Mouse (Mus musculus): Measurements from ENCODE around the gene Per1. TPM values are rescaled to one million over a fixed set of nuclear protein-coding genes. Genes with fewer than 3 reads are reported as not detected.
A peak's percentile ranks its signal among the peaks of the same experiment; 100 is the strongest.

Gene Per1
- 10 to 100 TPM; 68.2 to 76.8 TPM for total RNA-seq (2021)
- long read RNA-seq, experiment 1, full-length matches to known transcripts: 1 of 15 reads
- long read RNA-seq, experiment 1, partial matches to known transcripts: 10 of 15 reads
- long read RNA-seq, experiment 1, other reads (novel, unspliced or antisense): 4 of 15 reads
- long read RNA-seq, experiment 2, partial matches to known transcripts: 14 of 15 reads
- long read RNA-seq, experiment 2, other reads (novel, unspliced or antisense): 0 of 15 reads

DNA sequence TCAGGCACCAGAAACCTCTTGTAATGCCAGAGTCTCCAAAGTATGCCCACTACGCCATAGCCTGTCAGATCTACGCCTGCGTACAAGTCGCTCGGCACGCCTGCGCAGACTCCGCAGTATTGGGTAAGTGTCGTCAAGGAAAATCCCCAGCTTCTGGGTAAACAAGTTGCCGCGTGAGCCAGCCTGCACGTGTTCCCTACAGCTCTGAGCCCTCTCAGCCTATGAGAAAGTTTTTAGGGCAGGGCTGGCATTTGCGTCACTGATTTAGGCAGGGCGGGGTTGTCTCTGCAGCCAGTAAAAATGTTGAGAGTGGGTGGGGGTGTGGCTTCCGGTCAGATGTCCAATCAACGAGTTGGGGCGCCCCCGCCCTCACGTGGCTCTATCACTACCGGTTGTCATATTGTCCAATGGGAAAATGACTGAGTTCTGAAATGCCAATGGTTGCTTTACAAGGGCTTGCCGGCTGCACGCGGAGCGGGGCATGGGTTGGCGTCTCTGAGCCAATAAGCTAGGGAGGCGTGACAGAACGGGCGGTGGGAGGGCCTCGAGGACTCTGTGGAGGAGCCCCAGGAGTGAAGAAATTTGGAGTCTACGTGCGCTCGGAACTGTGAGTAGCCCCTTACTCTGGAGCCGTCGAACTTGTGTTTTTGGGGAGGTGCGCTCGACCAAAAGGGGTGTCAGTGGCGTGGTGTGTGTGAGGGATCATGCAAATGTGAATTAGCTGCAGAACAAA, at the start of gene Per1:
TSS of gene Per1 (plus strand) at position 521 of the 733 bp plus-strand sequence.
- intact Hi-C loops (cut with DNase I): no loop called here
- TF ChIP-seq CTCF (IDR thresholded peaks at IDR 0.05): no peak
- peak within 1 kb of the TSS; percentile 74 for H3K4me3 ChIP-seq

DNA sequence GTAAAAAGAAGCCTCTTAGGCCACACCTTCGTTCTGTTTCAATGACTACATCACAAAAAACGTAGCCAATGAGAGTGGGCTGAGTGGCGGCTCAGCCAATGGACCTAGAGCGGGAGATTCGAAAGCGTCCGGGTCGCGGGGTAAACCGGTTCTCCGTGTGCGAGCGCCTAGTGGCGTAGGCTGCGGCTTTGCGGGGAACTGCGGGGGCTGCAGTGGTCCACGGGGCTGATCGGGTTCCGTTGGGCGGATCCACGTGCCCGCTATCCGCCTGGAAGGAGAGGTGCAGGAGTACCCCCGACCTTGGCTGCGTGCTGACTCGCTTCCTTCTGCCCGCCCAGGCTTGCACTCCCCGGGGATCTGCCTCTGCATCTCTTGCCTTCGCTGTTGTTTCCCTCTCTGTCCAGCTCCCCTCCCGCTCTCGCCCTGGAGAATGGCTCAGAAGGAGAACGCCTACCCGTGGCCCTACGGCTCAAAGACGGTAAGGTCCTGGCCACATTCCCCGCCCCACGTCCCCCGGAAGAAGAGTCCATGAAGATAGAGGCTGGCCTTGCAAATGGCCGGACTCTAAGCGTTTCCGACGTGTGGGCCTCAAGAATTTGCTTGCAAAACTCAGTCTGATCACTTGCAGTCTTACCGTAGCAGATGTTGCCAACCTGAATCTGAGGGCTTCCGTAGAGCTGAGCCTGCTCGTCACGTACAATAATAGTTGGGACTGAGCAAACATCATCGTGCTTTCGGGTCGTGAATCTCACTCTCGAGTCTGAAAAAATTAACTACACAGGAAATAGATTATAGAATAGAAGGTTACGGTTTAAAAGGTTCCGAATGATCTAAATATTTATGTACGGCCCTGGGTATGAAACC, 49.3 kb upstream of the Per1 start, which contains the start of gene Aurkb:
TSS of gene Aurkb (plus strand) at position 117 of the 864 bp plus-strand sequence.
- intact Hi-C loops (cut with DNase I): no loop called here
- H3K27ac ChIP-seq: peak within 1 kb of the TSS; percentile 52
- no peak for TF ChIP-seq CTCF (IDR thresholded peaks at IDR 0.05)
- DNase-seq: peak; percentile 89
- peak within 1 kb of the TSS; percentile 88 for H3K4me3 ChIP-seq

More for the DNA sequence above, at the start of gene Per1:
- peak; percentile 99 for DNase-seq
- peak within 1 kb of the TSS; percentile 100 for H3K27ac ChIP-seq

DNA sequence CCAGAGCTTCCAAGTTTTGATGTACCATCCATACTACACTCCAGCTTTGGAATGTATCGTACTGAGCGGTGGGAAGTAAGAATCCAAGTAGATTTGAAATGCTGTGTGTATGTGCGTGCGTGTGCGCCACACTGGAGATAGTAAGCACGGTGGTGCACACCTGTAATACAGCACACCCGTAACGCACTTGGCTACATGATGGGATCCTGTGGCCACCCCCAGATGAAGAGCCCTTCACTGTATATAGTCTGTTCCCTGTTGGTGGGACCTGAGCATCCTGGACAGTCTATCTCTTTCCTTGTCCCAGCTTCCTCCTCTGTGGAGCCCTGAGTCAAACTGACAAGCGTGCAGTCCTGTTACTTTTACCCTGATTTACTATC, 48.6 kb upstream of the Per1 start:
- Histone ChIP-seq H3K27ac (0 out of 2 replicates have a peak overlapping the region, but pooled peaks have one; percentile 52), H3K4me3 (peak overlapping the region; percentile 88)
- TF ChIP-seq CTCF (IDR thresholded peaks at IDR 0.05): no peak
- DNase-seq: no peak
- intact Hi-C loops (cut with DNase I): no loop called here

DNA sequence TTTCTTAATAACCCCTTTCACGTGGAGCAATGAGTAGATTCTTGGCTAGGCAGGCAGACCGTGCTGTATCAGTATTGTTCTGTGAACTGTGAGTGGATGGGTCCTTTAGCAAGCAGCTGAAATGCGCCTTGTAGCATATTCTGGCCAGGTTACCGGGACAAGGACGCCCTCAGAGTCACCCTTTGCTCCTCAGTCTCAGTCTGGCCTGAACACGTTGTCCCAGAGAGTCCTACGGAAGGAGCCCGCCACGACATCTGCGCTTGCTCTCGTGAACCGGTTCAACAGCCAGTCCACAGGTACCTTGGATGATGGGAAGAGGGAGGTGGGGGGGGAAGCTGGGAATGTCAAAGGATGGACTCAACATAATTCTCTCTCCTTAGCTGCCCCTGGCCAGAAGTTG, 47.4 kb upstream of the Per1 start:
- intact Hi-C loops (cut with DNase I): no loop called here
- no peak for TF ChIP-seq CTCF (IDR thresholded peaks at IDR 0.05)
- Histone ChIP-seq H3K4me3 (no peak overlapping the region), H3K27ac (no peak overlapping the region)
- no peak for DNase-seq

DNA sequence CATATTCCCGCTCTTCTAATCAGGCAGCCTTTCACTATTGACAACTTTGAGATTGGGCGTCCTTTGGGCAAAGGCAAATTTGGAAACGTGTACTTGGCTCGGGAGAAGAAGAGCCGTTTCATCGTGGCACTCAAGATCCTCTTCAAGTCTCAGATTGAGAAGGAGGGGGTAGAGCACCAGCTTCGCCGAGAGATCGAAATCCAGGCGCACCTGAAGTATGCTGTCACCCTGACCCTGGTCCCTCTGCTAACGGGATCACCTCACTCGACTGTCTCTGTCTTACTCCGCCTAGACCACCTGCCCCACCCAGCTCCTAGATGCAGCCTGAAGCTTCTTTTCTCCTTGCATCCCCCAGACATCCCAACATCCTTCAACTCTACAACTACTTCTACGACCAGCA, 46.9 kb upstream of the Per1 start:
- H3K27ac ChIP-seq: no peak overlapping the region
- no peak for DNase-seq
- no peak for TF ChIP-seq CTCF (IDR thresholded peaks at IDR 0.05)
- H3K4me3 ChIP-seq: no peak overlapping the region
- intact Hi-C loops (cut with DNase I): no loop called here

DNA sequence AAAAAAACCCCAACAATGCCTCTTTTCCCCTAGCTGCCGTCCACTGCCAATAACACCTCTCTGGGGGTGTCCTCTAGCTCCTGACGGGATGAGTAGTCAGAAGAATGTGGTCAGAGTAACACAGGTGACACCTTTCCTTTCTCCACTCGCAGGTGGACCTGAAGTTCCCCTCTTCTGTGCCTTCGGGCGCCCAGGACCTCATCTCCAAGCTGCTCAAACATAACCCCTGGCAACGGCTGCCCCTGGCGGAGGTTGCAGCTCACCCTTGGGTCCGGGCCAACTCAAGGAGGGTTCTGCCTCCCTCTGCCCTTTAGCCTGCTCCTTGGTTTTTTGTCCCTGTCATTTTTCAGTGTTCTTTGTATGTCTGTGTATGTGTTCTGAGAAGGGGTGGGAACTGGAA, 44.3 kb upstream of the Per1 start:
- intact Hi-C loops (cut with DNase I): no loop called here
- no peak for TF ChIP-seq CTCF (IDR thresholded peaks at IDR 0.05)
- H3K4me3 ChIP-seq: no peak overlapping the region
- DNase-seq: no peak
- H3K27ac ChIP-seq: no peak overlapping the region

DNA sequence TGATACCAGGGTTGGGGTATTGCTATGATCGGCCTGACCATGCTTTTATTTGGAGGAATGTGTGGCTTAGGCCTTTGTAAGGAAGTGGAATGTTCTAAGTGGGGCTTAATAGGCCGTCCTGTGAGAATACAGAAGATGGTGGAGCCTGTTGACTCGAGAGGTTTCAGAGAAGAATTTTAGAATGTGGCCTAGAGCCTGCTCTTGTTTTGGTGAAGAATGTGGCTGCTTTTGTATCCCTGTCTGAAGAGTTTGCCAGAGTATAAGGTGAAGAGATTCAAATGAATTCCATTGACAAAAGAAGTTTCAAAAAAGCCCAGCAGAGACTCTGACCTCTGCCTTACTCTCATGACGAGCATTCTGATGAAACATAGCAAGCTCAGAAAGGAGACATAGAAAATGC, 43.2 kb upstream of the Per1 start:
- no peak for TF ChIP-seq CTCF (IDR thresholded peaks at IDR 0.05)
- no peak for DNase-seq
- intact Hi-C loops (cut with DNase I): no loop called here
- no peak overlapping the region for H3K27ac ChIP-seq
- no peak overlapping the region for H3K4me3 ChIP-seq

DNA sequence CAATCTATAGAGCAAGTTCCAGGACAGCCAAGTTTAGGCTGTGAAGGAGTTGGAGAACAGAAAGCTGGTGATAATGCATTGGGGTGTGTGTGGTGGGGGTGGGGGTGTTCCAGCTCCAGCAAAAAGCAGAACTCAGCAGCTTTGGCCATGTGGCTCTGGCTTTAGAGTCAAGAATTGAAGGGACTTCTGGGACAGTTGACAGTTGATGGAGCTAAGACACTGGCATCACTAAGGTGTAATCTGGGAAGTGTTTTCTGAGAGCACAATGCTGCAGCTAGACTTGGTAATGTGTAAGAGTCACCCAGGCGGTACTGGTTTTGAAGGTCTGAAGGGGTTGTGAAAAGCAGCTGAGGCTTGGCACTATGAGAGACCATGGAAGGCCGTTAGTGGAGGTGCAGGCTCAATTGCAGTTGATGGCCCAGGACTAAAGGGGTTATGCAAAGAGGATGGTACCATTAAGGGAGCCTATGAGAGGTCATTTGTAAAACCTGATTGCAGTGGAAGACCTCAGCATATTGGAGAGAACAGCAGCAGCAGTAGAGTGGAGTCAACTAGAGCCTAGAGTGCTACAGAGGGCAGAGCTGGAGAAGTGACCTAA, 42.1 kb upstream of the Per1 start:
- intact Hi-C loops (cut with DNase I): no loop called here
- TF ChIP-seq CTCF (IDR thresholded peaks at IDR 0.05): no peak
- no peak overlapping the region for H3K27ac ChIP-seq
- DNase-seq: no peak
- no peak overlapping the region for H3K4me3 ChIP-seq

DNA sequence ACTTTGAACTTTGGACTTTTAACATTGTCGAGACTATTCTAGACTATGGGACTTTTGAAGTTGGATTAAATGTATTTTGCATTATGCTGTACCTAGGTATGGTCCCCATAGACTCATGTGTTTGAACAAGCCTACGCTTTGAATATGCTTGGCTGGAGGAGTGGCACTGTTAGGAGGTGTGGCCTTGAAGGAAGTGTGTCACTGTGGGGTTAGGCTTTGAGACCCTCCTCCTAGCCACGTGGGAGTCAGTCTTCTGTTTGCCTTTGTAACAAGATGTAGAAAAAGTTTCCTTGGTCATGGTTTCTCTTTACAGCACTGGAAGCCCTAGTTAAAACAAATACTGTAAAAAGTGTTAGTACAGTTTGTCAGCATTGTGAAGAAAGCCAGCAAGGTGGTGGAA, 41.2 kb upstream of the Per1 start:
- Histone ChIP-seq H3K4me3 (no peak overlapping the region), H3K27ac (no peak overlapping the region)
- intact Hi-C loops (cut with DNase I): no loop called here
- DNase-seq: no peak
- no peak for TF ChIP-seq CTCF (IDR thresholded peaks at IDR 0.05)

DNA sequence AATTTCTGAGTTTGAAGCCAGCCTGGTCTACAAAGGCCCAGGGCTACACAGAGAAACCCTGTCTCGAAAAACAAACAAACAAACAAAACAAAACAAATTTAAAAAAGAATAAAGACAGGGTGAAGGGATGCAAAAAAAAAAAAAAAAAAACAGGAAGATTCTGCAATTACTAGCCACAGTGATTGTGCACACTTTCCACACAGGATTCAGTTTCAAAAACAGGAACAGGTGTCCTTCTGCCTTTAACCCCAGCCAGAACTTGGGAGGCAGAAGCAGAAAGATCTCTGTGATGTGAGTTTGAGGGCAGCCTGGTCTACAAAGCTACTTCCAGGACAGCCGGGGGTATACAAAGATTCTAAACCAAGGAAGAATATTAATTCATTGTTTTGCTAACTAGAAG, 36.8 kb upstream of the Per1 start:
- Histone ChIP-seq H3K4me3 (peak overlapping the region; percentile 99), H3K27ac (peak overlapping the region; percentile 97)
- no peak for TF ChIP-seq CTCF (IDR thresholded peaks at IDR 0.05)
- DNase-seq: no peak
- intact Hi-C loops (cut with DNase I): no loop called here

DNA sequence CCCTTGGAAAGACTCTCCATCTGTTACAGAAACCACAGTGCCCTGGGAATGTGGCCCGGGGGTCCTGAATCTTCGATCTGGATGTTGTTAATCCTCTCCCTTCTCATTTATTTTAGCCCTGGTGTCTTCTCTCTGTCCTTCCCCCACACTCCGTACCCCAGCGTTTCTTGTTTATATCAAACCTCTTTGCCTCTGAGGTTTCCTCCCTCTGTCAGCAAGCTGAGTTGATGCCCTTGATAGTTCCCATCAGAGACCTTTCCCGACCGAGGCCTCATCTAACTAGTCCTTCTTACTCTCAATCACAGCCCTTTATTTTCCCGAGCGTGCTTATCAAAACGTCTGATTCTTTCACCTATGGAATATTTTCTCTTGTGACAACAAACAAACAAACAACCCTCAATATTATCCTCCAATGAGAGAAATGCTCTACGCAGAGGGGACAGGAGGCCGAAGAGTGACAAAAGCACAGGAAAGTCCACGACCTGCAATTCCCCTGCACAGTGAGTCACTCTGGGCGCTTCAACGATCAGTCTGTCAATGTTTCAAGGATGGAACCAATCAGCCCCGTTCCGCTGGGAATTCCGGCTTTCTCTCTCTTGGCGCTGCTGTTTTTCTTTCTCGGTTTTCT, 36.2 kb upstream of the Per1 start:
- TF ChIP-seq CTCF (IDR thresholded peaks at IDR 0.05): no peak
- peak overlapping the region; percentile 99 for H3K4me3 ChIP-seq
- no peak for DNase-seq
- intact Hi-C loops (cut with DNase I): no loop called here
- H3K27ac ChIP-seq: peak overlapping the region; percentile 97

DNA sequence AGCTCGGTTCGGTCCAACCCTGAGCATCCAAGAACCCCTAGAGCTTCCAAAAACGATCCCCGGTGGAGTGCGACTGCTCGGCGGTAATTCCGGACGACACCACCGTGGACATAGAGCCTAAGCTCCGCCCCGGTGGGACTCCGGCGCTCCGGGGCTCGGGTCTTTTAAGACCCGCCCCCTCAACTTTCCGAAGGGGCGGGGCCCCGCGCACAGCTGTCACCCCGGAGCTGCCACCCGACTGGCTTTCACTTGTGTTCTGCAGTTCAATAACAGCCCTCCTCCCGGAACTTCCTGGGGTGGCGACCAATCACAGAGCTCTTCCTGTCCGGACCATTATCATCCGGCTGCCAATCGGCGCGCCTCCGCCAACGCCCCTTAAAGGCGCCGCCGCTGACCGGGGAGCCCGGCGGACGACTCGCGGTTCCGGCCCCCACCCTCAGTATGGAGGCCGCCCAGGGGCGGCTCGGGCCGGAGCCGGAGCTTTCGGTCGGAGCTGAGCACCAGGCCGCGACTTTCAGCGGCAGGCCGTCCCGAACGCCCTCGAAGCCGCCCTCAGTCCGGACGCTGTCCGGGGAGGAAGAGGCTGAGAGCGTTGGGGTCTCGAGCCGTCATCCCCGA, 35.6 kb upstream of the Per1 start, which contains the start of gene Borcs6:
TSS of gene Borcs6 (plus strand) at position 361 of the 618 bp plus-strand sequence.
- peak; percentile 97 for DNase-seq
- intact Hi-C loops (cut with DNase I): no loop called here
- TF ChIP-seq CTCF (IDR thresholded peaks at IDR 0.05): no peak
- H3K27ac ChIP-seq: peak within 1 kb of the TSS; percentile 97
- peak within 1 kb of the TSS; percentile 99 for H3K4me3 ChIP-seq

All from gastrocnemius, adult 2 months (tissue).